Mouse (Mus musculus): ENCODE measurements around the gene Scarf2.

DNA sequence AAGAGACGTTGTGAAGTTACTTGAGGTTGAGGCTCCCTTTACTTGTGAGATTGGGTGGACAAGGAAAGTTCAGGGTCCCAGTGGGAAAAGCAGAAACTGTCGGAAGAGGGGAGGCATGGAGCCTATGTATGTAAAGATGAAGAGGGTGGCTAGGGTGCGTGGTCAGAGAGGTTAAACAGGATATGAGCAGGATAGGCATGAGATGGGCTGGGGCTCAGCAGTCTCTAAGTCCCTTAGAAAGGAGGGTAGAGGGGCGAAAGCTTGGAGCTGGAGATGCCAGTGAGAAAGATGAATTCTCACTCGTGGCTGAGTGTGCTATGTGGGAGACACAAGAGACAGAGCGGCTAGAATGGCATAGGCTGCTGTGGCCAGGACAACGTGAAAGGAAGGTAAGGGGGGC is 35.7 kb downstream of the Scarf2 start, which contains the start of gene B830017H08Rik:
- TF ChIP-seq CTCF (IDR thresholded peaks at IDR 0.05; ENCODE audit: insufficient read depth, low read depth, low read length) (no peak), POLR2A (IDR thresholded peaks at IDR 0.05; ENCODE audit: insufficient read depth, low read depth, low read length) (no peak)
